Mouse (Mus musculus) midbrain, embryonic 12.5 days (tissue): ENCODE measurements around the gene Emb. TPM values are rescaled to one million over a fixed set of nuclear protein-coding genes. Genes with fewer than 3 reads are reported as not detected.
"Not testable (repeated sequence)": the region's sequence is repeated elsewhere in the genome, so short reads cannot be mapped to it uniquely, and the experiment has no call there.

Experiments
- ATAC-seq: fragments of 200-750 bp; cut with Nextera tagmentation; 2 replicates; pipeline ENCODE4 v1.8.0; 2017; ENCODE audit warnings: low read depth, moderate TSS enrichment, moderate library complexity; ENCODE audit not compliant: low FRiP score
- H3K27ac ChIP-seq: fragments of 300-500 bp; sonication (generic); replicated peaks from 2 replicates; pipeline ENCODE4 v1.5.1; 2016; ENCODE audit warnings: mild to moderate bottlenecking
- H3K27me3 ChIP-seq: fragments of 300-500 bp; sonication (generic); 2 replicates; pipeline ENCODE4 v1.6.1; 2016; ENCODE audit warnings: mild to moderate bottlenecking
- H3K36me3 ChIP-seq: fragments of 300-500 bp; sonication (generic); 2 replicates; pipeline ENCODE4 v1.6.1; 2016
- H3K4me1 ChIP-seq: fragments of 300-500 bp; sonication (generic); 2 replicates; pipeline ENCODE4 v1.6.1; 2016
- H3K4me2 ChIP-seq: fragments of 300-500 bp; sonication (generic); replicated peaks from 2 replicates; pipeline ENCODE4 v1.6.1; 2016; ENCODE audit warnings: mild to moderate bottlenecking, moderate library complexity
- H3K4me3 ChIP-seq: fragments of 300-500 bp; sonication (generic); 2 replicates; pipeline ENCODE4 v1.5.1; 2016; ENCODE audit warnings: mild to moderate bottlenecking
- H3K9ac ChIP-seq: fragments of 300-500 bp; sonication (generic); replicated peaks from 2 replicates; pipeline ENCODE4 v1.6.1; 2016; ENCODE audit warnings: mild to moderate bottlenecking, moderate library complexity
- H3K9me3 ChIP-seq: fragments of 300-500 bp; sonication (generic); 2 replicates; pipeline ENCODE4 v1.6.1; 2016; ENCODE audit warnings: mild to moderate bottlenecking
- WGBS: fragments of 180-500 bp; shearing (Covaris S2); methylation state at CpG from one replicate; pipeline ENCODE4 v1.1.7; 2016; 5-methylcytosine and 5-hydroxymethylcytosine counted together
- polyA plus RNA-seq: library from polyadenylated mRNA; unstranded; fragments of >200 nt; fragmentation: Nextera tagmentation; extraction: Ambion mirVana; gene quantifications from 2 replicates; pipeline ENCODE4 v1.2.1, GENCODE M21; 2016

The Emb gene
- 23.4 and 28.4 TPM in 2 replicates for polyA plus RNA-seq

- H3K9me3 ChIP-seq, result no peaks in the 10 kb centered on the region
- WGBS, result 80% methylated on average over 6 of the region's 6 CpGs
- H3K27me3 ChIP-seq, result no peaks in the 10 kb centered on the region
- H3K27ac ChIP-seq, result no peak within 1 kb of the TSS
- no peaks in the 10 kb centered on the region for H3K4me1 ChIP-seq
- no peak within 1 kb of the TSS for H3K4me2 ChIP-seq
- H3K9ac ChIP-seq, result no peak within 1 kb of the TSS
- ATAC-seq, result no peak
- H3K36me3 ChIP-seq, result no peaks in the 10 kb centered on the region
- H3K4me3 ChIP-seq, result no peak within 1 kb of the TSS
These were observed at the start of gene Emb for GRCm38 (mm10) chr13:117208236-117208635. TSS of gene Emb (plus strand) at chr13:117208536.

GRCm38 (mm10) chr13:117163906-117164305 is 44.4 kb upstream of the Emb start:
- ATAC-seq, result no peak
- H3K4me1 ChIP-seq, result no peaks in the 10 kb centered on the region
- H3K27ac ChIP-seq, result no peak overlapping the region
- no peaks in the 10 kb centered on the region for H3K9me3 ChIP-seq
- WGBS, result 93% methylated on average over 5 of the region's 5 CpGs
- no peak overlapping the region for H3K4me3 ChIP-seq
- no peak overlapping the region for H3K4me2 ChIP-seq
- no peaks in the 10 kb centered on the region for H3K36me3 ChIP-seq
- no peak overlapping the region for H3K9ac ChIP-seq
- H3K27me3 ChIP-seq, result no peaks in the 10 kb centered on the region

- Histone ChIP-seq H3K27me3 (no peaks in the 10 kb centered on the region), H3K9me3 (no peaks in the 10 kb centered on the region), H3K4me1 (no peaks in the 10 kb centered on the region), H3K4me3 (no peak overlapping the region), H3K9ac (no peak overlapping the region), H3K4me2 (no peak overlapping the region), H3K27ac (no peak overlapping the region), H3K36me3 (no peaks in the 10 kb centered on the region)
- ATAC-seq, result no peak
- WGBS, result 94% methylated on average over 8 of the region's 8 CpGs
These were observed 43.3 kb upstream of the Emb start for GRCm38 (mm10) chr13:117165071-117165470.

GRCm38 (mm10) chr13:117180912-117181311 is 27.4 kb upstream of the Emb start:
- H3K4me3 ChIP-seq, H3K9ac ChIP-seq, H3K4me1 ChIP-seq, H3K36me3 ChIP-seq, H3K27me3 ChIP-seq, H3K27ac ChIP-seq, H3K4me2 ChIP-seq, H3K9me3 ChIP-seq, ATAC-seq: not testable (repeated sequence)
- WGBS, result 52% methylated on average over 3 of the region's 3 CpGs

- Histone ChIP-seq H3K9ac (no peak overlapping the region), H3K4me2 (no peak overlapping the region), H3K27ac (no peak overlapping the region), H3K9me3 (no peaks in the 10 kb centered on the region), H3K4me1 (no peaks in the 10 kb centered on the region), H3K4me3 (no peak overlapping the region), H3K27me3 (no peaks in the 10 kb centered on the region), H3K36me3 (no peaks in the 10 kb centered on the region)
- 79% methylated on average over 6 of the region's 6 CpGs for WGBS
- no peak for ATAC-seq
These were observed 25.0 kb upstream of the Emb start for GRCm38 (mm10) chr13:117183288-117183687.

GRCm38 (mm10) chr13:117185329-117185728 is 23.0 kb upstream of the Emb start:
- no peaks in the 10 kb centered on the region for H3K9me3 ChIP-seq
- H3K27ac ChIP-seq, result no peak overlapping the region
- 86% methylated on average over 6 of the region's 6 CpGs for WGBS
- H3K36me3 ChIP-seq, result no peaks in the 10 kb centered on the region
- no peak overlapping the region for H3K9ac ChIP-seq
- H3K4me3 ChIP-seq, result no peak overlapping the region
- H3K4me2 ChIP-seq, result no peak overlapping the region
- no peaks in the 10 kb centered on the region for H3K27me3 ChIP-seq
- no peaks in the 10 kb centered on the region for H3K4me1 ChIP-seq
- no peak for ATAC-seq

- ATAC-seq, result no peak
- no peaks in the 10 kb centered on the region for H3K9me3 ChIP-seq
- H3K4me2 ChIP-seq, result no peak overlapping the region
- no peak overlapping the region for H3K9ac ChIP-seq
- WGBS, result 89% methylated on average over 5 of the region's 5 CpGs
- no peak overlapping the region for H3K27ac ChIP-seq
- H3K36me3 ChIP-seq, result no peaks in the 10 kb centered on the region
- no peak overlapping the region for H3K4me3 ChIP-seq
- no peaks in the 10 kb centered on the region for H3K27me3 ChIP-seq
- H3K4me1 ChIP-seq, result no peaks in the 10 kb centered on the region
These were observed 16.2 kb upstream of the Emb start for GRCm38 (mm10) chr13:117192161-117192560.

- no peak overlapping the region for H3K27ac ChIP-seq
- no peak overlapping the region for H3K9ac ChIP-seq
- H3K4me2 ChIP-seq, result no peak overlapping the region
- WGBS, result 85% methylated on average over 7 of the region's 7 CpGs
- no peaks in the 10 kb centered on the region for H3K4me1 ChIP-seq
- no peaks in the 10 kb centered on the region for H3K9me3 ChIP-seq
- H3K27me3 ChIP-seq, result no peaks in the 10 kb centered on the region
- H3K4me3 ChIP-seq, result no peak overlapping the region
- H3K36me3 ChIP-seq, result no peaks in the 10 kb centered on the region
- ATAC-seq, result no peak
These were observed 14.8 kb upstream of the Emb start for GRCm38 (mm10) chr13:117193422-117193983.

- no peak for ATAC-seq
- 90% methylated on average over 13 of the region's 13 CpGs for WGBS
These were observed 12.5 kb upstream of the Emb start for GRCm38 (mm10) chr13:117195569-117196495.

GRCm38 (mm10) chr13:117197666-117198065 is 10.7 kb upstream of the Emb start:
- Histone ChIP-seq H3K4me3 (no peak overlapping the region), H3K9me3 (no peaks in the 10 kb centered on the region), H3K4me1 (no peaks in the 10 kb centered on the region), H3K9ac (no peak overlapping the region), H3K4me2 (no peak overlapping the region), H3K36me3 (no peaks in the 10 kb centered on the region), H3K27ac (no peak overlapping the region), H3K27me3 (no peaks in the 10 kb centered on the region)
- no peak for ATAC-seq
- WGBS, result 88% methylated on average over 2 of the region's 2 CpGs

More at GRCm38 (mm10) chr13:117195569-117196495, 12.5 kb upstream of the Emb start:
- Histone ChIP-seq H3K9me3 (no peaks in the 10 kb centered on the region), H3K4me1 (no peaks in the 10 kb centered on the region), H3K4me2 (no peak overlapping the region), H3K36me3 (no peaks in the 10 kb centered on the region), H3K4me3 (no peak overlapping the region), H3K9ac (no peak overlapping the region), H3K27ac (no peak overlapping the region), H3K27me3 (no peaks in the 10 kb centered on the region)

- Histone ChIP-seq H3K9ac (no peak overlapping the region), H3K27me3 (no peaks in the 10 kb centered on the region), H3K4me1 (no peaks in the 10 kb centered on the region), H3K9me3 (no peaks in the 10 kb centered on the region), H3K27ac (no peak overlapping the region), H3K36me3 (no peaks in the 10 kb centered on the region), H3K4me2 (no peak overlapping the region), H3K4me3 (no peak overlapping the region)
- 87% methylated on average over 7 of the region's 7 CpGs for WGBS
- ATAC-seq, result 0 out of 2 replicates have a peak, but pooled peaks have one; percentile 38
These were observed 9.8 kb upstream of the Emb start for GRCm38 (mm10) chr13:117198402-117199083.
